Mouse (Mus musculus): Measurements from ENCODE around the gene Card19.

The Card19 gene

DNA sequence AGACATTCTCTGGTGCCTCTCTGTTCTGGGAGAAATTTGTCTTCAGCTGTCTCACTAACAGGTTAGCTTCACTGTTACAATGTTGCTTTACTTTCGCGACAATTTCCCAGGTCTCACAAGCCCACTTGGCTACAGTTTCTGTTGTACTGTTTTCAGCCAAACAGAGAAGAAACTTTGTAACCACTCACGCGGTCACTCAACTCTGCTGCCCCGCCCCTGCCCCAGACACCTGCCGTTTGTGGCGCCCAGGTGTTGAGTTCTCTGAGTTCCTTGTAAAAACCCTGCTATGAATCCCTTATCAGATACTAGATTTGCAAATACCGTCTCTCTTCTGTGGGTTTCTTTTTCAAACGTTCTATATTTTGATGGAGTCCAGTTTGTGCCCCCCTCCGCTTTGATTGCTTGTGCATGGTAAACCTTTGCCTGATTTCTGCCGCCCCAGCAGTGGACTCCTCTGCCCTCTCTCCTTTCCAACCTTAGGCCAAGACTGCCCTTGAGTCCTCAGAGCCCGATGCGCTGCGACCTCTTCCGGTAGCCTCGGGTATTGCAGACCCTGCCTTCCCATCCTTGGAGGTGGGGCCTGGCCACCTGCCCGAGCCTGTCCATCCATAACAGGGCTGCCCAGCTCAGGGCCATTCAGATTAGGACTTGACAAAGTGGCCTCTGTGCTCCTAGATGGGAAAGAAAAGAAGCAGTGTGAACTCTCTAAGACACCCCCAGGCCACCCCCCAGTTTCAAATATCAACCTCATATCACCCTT lies 46.2 kb downstream of the Card19 start:
- peak; percentile 92 for DNase-seq

DNA sequence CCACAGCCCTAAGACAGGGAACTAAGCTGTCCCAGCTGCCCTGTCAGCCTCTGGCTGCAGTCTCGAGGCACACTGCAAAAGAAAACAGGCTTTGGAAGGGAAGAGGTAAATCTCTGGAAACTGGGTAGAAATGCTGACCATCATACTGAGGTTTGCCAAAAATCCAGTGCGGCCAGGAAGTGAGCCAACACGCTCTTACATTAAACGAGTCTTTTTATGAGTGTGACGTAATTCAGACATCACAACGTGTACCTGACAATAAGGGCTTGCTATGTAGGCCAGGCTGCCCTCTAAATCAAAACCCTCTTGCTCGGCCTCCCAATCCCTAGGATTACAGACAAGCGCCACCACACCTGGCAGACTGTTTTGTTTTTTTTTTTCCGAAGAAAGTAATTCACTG lies 48.8 kb downstream of the Card19 start:
- no peak for DNase-seq

- DNase-seq = no peak
Measured at GRCm38 (mm10) chr13:49163645-49164044, 52.2 kb downstream of the Card19 start.

DNA sequence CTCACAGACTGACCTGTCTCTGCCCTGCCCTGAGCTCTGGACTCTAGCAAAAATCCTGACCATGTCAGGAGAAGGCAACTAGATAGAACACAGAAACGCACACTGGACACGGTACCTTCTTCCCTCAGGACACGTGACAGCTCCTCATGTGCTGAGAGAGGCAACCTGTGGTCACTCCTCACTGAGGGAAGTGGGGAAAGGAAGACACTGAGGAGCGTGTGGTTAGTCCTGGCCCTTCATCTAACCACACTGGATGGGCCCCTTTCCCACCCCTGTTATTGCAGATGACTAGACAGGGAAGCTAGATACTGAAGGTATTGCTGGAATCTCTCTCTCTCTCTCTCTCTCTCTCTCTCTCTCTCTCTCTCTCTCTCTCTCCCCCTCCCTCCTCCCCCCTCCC lies 53.1 kb downstream of the Card19 start:
- no peak for DNase-seq

DNA sequence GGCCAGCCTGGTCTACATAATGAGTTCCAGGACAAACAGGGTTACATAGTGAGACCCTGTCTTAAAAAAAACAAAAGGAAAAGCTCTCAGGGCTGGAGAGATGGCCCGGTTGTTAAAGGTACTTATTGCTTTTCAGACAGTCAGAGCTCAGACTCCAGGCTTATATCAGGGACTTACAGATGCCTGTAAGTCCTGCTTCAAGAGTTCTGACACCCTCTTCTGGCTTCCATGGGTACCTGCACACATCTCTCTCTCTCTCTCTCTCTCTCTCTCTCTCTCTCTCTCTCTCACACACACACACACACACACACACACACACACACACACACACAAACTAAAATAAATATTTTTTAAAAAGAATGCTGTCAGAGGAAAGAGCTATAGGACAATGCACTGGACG lies 54.6 kb downstream of the Card19 start:
- no peak for DNase-seq

GRCm38 (mm10) chr13:49158040-49158713 lies 57.7 kb downstream of the Card19 start:
- DNase-seq = peak; percentile 60

GRCm38 (mm10) chr13:49156645-49157044 lies 59.2 kb downstream of the Card19 start:
- no peak for DNase-seq

DNA sequence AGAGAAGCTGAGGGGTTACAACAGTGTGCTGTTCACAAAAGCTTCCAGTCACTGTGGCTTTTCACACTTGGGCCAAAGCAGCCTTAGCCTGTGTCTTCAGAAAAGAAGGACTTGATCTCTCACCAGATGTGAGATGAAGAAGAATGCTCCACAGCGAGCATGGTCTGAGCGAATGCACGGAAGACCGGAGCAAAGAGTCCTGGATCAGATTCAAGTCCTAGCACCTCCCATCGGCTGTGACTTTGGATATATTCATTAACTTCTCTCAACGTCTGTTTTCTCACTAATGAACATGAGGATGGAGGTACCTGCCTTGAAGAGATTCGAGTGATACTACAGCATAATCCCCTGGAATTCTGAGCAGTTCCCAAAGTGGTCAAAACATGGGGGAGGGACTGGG lies 61.2 kb downstream of the Card19 start:
- DNase-seq = no peak

DNA sequence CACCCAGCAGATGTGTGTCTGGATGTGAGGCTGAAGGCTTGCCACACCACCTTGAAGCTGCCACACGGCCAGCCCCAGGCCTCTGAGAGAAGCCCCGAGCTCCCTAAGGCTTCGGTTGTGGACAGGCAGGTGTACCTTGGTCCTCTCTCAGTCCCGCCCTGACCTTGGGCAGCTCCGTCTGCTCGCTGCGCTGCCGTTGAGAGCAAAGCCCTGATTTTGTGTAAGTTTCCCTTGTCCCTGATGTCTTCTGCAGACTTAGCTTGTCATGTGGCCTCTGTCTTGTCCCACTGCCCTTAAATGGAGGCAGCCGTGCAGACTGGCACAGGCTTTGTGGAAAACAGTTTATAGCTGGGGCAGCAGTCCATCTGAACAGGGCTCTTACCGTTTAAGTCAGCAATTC lies 61.8 kb downstream of the Card19 start:
- DNase-seq = no peak
